Mouse (Mus musculus): ENCODE data around the gene Abhd11. TPM values are rescaled to one million over a fixed set of nuclear protein-coding genes. Genes with fewer than 3 reads are reported as not detected.
A peak's percentile ranks its signal among the peaks of the same experiment; 100 is the strongest.

The Abhd11 gene
- polyA plus RNA-seq, 2 experiments, result 25.1 to 27.0 TPM

- H3K27ac ChIP-seq, result peak overlapping the region; percentile 47
- H3K27me3 ChIP-seq (ENCODE audit: control insufficient read depth, insufficient read depth, low read length), result no peaks in the 10 kb centered on the region; the same call in 1 of the 2 replicates
- 33% methylated on average over 14 of the region's 14 CpGs for WGBS (ENCODE audit: insufficient replicate concordance)
- peaks cover 26 to 54% of the 10 kb centered on the region in 2 experiments for H3K4me1 ChIP-seq (replicated peaks; ENCODE audit: control insufficient read depth in 2 of 2, insufficient read depth in 2 of 2, low read length in 1 of 2)
- peak; percentile 64; the same call in 1 of the 2 replicates for TF ChIP-seq EP300 (IDR thresholded peaks at IDR 0.05; ENCODE audit: low read depth)
- no peak for TF ChIP-seq CTCF (IDR thresholded peaks at IDR 0.05; ENCODE audit: low read depth)
- no peak overlapping the region for H3K4me3 ChIP-seq (ENCODE audit: insufficient read depth in 1 of 2, low read depth in 2 of 2, low read length in 2 of 2)
- no peaks in the 10 kb centered on the region for H3K9me3 ChIP-seq (ENCODE audit: control insufficient read depth, low read length)
- DNase-seq (ENCODE audit: low read depth in 3 of 3, low spot score in 3 of 3) (peak in 1 of 3 experiments; percentile 40), ATAC-seq (ENCODE audit: insufficient read depth) (peak; percentile 41; the same call in 1 of the 2 replicates)
- H3K9ac ChIP-seq (replicated peaks), result no peak overlapping the region; the same call in 1 of the 2 replicates
- H3K36me3 ChIP-seq (replicated peaks; ENCODE audit: control insufficient read depth, insufficient read depth, low read depth), result no peaks in the 10 kb centered on the region
- peak overlapping the region; percentile 40 for H3K4me2 ChIP-seq (ENCODE audit: low read depth)
These were observed 32.2 kb upstream of the Abhd11 start for GRCm38 (mm10) chr5:134976577-134977250.

GRCm38 (mm10) chr5:134977837-134978236, 31.1 kb upstream of the Abhd11 start:
- no peaks in the 10 kb centered on the region for H3K9me3 ChIP-seq (ENCODE audit: control insufficient read depth, low read length)
- ATAC-seq (ENCODE audit: insufficient read depth) (no peak), DNase-seq (ENCODE audit: low read depth in 3 of 3, low spot score in 3 of 3) (no peak)
- no peak for TF ChIP-seq CTCF (IDR thresholded peaks at IDR 0.05; ENCODE audit: low read depth)
- no peak for TF ChIP-seq EP300 (IDR thresholded peaks at IDR 0.05; ENCODE audit: low read depth)
- H3K9ac ChIP-seq (replicated peaks), result no peak overlapping the region
- H3K27ac ChIP-seq, result no peak overlapping the region
- peaks cover 26 to 51% of the 10 kb centered on the region in 2 experiments for H3K4me1 ChIP-seq (replicated peaks; ENCODE audit: control insufficient read depth in 2 of 2, insufficient read depth in 2 of 2, low read length in 1 of 2)
- WGBS (ENCODE audit: insufficient replicate concordance), result 25% methylated on average over 4 of the region's 4 CpGs
- no peak overlapping the region for H3K4me2 ChIP-seq (ENCODE audit: low read depth)
- no peaks in the 10 kb centered on the region; the same call in 1 of the 2 replicates for H3K27me3 ChIP-seq (ENCODE audit: control insufficient read depth, insufficient read depth, low read length)
- H3K36me3 ChIP-seq (replicated peaks; ENCODE audit: control insufficient read depth, insufficient read depth, low read depth), result no peaks in the 10 kb centered on the region
- no peak overlapping the region for H3K4me3 ChIP-seq (ENCODE audit: insufficient read depth in 1 of 2, low read depth in 2 of 2, low read length in 2 of 2)

GRCm38 (mm10) chr5:134981149-134981548, 27.8 kb upstream of the Abhd11 start:
- peaks cover 6 to 27% of the 10 kb centered on the region in 2 experiments for H3K4me1 ChIP-seq (replicated peaks; ENCODE audit: control insufficient read depth in 2 of 2, insufficient read depth in 2 of 2, low read length in 1 of 2)
- no peak overlapping the region for H3K9ac ChIP-seq (replicated peaks)
- DNase-seq (ENCODE audit: low read depth in 3 of 3, low spot score in 3 of 3) (no peak), ATAC-seq (ENCODE audit: insufficient read depth) (no peak)
- H3K4me2 ChIP-seq (ENCODE audit: low read depth), result peak overlapping the region; percentile 2; the same call in 1 of the 2 replicates
- TF ChIP-seq EP300 (IDR thresholded peaks at IDR 0.05; ENCODE audit: low read depth) (no peak), CTCF (IDR thresholded peaks at IDR 0.05; ENCODE audit: low read depth) (no peak)
- no peak overlapping the region for H3K27ac ChIP-seq
- 36% methylated on average over 10 of the region's 10 CpGs for WGBS (ENCODE audit: insufficient replicate concordance)
- H3K36me3 ChIP-seq (replicated peaks; ENCODE audit: control insufficient read depth, insufficient read depth, low read depth), result no peaks in the 10 kb centered on the region
- no peak overlapping the region for H3K4me3 ChIP-seq (ENCODE audit: insufficient read depth in 1 of 2, low read depth in 2 of 2, low read length in 2 of 2)
- H3K9me3 ChIP-seq (ENCODE audit: control insufficient read depth, low read length), result no peaks in the 10 kb centered on the region
- peaks cover 22% of the 10 kb centered on the region for H3K27me3 ChIP-seq (ENCODE audit: control insufficient read depth, insufficient read depth, low read length)

GRCm38 (mm10) chr5:134983111-134983510, 25.8 kb upstream of the Abhd11 start:
- peaks cover 0 to 14% of the 10 kb centered on the region in 2 experiments; a peak in 2 of 4 replicates for H3K4me1 ChIP-seq (replicated peaks; ENCODE audit: control insufficient read depth in 2 of 2, insufficient read depth in 2 of 2, low read length in 1 of 2)
- no peak overlapping the region for H3K9ac ChIP-seq (replicated peaks)
- H3K36me3 ChIP-seq (replicated peaks; ENCODE audit: control insufficient read depth, insufficient read depth, low read depth), result no peaks in the 10 kb centered on the region
- DNase-seq (ENCODE audit: low read depth in 3 of 3, low spot score in 3 of 3) (no peak), ATAC-seq (ENCODE audit: insufficient read depth) (no peak)
- H3K27ac ChIP-seq, result no peak overlapping the region
- no peaks in the 10 kb centered on the region for H3K9me3 ChIP-seq (ENCODE audit: control insufficient read depth, low read length)
- 42% methylated on average over 1 of the region's 1 CpGs for WGBS (ENCODE audit: insufficient replicate concordance)
- H3K4me3 ChIP-seq (ENCODE audit: insufficient read depth in 1 of 2, low read depth in 2 of 2, low read length in 2 of 2), result no peak overlapping the region
- H3K4me2 ChIP-seq (ENCODE audit: low read depth), result no peak overlapping the region
- H3K27me3 ChIP-seq (ENCODE audit: control insufficient read depth, insufficient read depth, low read length), result peaks cover 42% of the 10 kb centered on the region
- no peak for TF ChIP-seq CTCF (IDR thresholded peaks at IDR 0.05; ENCODE audit: low read depth)
- no peak for TF ChIP-seq EP300 (IDR thresholded peaks at IDR 0.05; ENCODE audit: low read depth)

GRCm38 (mm10) chr5:134983771-134984170, 25.2 kb upstream of the Abhd11 start:
- Histone ChIP-seq H3K9me3 (ENCODE audit: control insufficient read depth, low read length) (no peaks in the 10 kb centered on the region), H3K36me3 (replicated peaks; ENCODE audit: control insufficient read depth, insufficient read depth, low read depth) (no peaks in the 10 kb centered on the region), H3K9ac (replicated peaks) (no peak overlapping the region), H3K27ac (no peak overlapping the region), H3K4me3 (ENCODE audit: insufficient read depth in 1 of 2, low read depth in 2 of 2, low read length in 2 of 2) (no peak overlapping the region), H3K4me1 (replicated peaks; ENCODE audit: control insufficient read depth in 2 of 2, insufficient read depth in 2 of 2, low read length in 1 of 2) (peaks cover 0 to 14% of the 10 kb centered on the region in 2 experiments; a peak in 2 of 4 replicates), H3K27me3 (ENCODE audit: control insufficient read depth, insufficient read depth, low read length) (peaks cover 46% of the 10 kb centered on the region), H3K4me2 (ENCODE audit: low read depth) (no peak overlapping the region)
- DNase-seq (ENCODE audit: low read depth in 3 of 3, low spot score in 3 of 3) (no peak), ATAC-seq (ENCODE audit: insufficient read depth) (no peak)
- TF ChIP-seq EP300 (IDR thresholded peaks at IDR 0.05; ENCODE audit: low read depth) (no peak), CTCF (IDR thresholded peaks at IDR 0.05; ENCODE audit: low read depth) (no peak)
- WGBS (ENCODE audit: insufficient replicate concordance), result 36% methylated on average over 3 of the region's 3 CpGs
